Mouse (Mus musculus) adrenal gland, adult (tissue): ENCODE results near the gene Dnajc21.
A peak's percentile ranks its signal among the peaks of the same experiment; 100 is the strongest.

Experiments used
- DNase-seq, 2 experiments: peaks; one replicate each; pipeline ENCODE4 v3.0.0; 2022 to 2023; ENCODE audit warnings: low spot score in 1 of 2; ENCODE audit not compliant: inconsistent age in 2 of 2

Dnajc21 gene

GRCm38 (mm10) chr15:10441493-10441892 is 28.8 kb downstream of the Dnajc21 start:
- peak in 1 of 2 experiments; percentile 60 for DNase-seq

GRCm38 (mm10) chr15:10439963-10440362 is 30.4 kb downstream of the Dnajc21 start:
- DNase-seq = peak; percentile 49 to 86

GRCm38 (mm10) chr15:10436893-10437292 is 33.4 kb downstream of the Dnajc21 start:
- DNase-seq = no peak

DNA sequence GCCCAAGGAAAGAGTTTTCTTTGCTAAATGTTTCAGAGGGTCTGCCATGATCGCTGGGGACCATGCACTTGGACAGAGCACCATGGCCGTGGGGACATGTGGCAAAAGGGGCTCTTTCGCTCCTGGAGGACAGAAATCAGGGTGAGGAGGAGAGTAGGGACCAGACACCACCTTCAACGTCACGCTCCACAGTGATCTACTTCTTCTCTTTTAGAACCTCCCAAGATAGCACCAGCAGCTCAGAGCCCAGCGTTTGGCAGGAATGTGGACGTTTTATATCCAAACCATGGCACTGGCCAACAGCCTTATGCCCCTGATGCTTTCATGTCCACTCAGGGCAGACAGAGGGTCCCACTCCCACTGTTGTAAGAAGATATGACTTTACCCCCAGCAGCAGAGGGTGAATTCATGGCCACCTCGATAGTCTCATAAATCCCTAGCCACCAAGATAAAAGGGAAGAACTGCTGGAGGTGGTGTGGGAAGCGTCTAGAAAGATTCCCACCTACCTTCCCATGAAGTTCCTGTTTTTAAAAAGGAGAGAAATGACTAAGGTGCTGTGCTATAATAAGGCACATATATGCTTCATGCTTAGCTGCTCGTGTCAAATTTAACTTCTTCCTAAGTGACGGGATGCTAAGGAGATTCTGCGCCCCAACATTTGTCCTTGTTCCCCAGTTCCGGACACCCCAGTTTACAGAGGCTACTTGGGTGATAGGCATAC is 43.6 kb downstream of the Dnajc21 start:
- DNase-seq = no peak

DNA sequence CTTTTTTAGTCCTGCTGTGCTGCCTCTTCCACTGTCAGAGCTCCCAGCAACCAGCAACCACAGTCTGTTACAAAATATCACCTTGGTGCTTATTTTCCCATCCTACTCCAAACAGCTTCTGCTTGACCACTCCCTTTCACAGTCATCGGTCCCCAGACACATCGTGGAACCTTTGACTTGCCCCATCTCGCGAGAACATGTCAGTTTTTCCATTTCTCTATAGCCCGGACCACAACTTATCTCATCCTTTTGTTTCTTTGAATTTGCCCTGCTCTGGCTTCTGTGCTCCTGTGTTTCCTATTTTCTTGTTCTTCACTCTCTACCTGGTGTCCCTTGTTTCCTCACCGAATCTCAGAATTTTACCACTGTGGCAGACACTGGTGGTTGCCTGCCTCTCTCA is 44.2 kb downstream of the Dnajc21 start:
- DNase-seq = no peak

DNA sequence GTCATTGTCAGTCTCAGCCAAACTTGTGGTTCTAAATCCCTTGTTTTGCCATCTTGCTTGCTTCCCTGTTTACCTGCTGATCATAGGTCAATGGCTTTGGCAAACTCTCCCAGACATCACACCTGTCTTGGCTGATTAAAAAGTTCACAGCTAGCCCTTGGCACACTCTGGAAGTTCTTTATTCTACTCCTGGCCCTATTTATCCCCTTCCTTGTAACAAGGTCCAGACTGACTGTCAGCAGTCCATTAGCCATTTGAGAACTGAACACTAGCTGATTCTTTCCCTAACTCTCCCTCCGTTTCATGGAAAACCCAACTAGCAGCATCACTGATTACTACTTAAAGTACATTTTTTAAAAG is 48.6 kb downstream of the Dnajc21 start:
- no peak for DNase-seq

- no peak for DNase-seq
These were observed 49.1 kb downstream of the Dnajc21 start for GRCm38 (mm10) chr15:10421138-10421784.

DNA sequence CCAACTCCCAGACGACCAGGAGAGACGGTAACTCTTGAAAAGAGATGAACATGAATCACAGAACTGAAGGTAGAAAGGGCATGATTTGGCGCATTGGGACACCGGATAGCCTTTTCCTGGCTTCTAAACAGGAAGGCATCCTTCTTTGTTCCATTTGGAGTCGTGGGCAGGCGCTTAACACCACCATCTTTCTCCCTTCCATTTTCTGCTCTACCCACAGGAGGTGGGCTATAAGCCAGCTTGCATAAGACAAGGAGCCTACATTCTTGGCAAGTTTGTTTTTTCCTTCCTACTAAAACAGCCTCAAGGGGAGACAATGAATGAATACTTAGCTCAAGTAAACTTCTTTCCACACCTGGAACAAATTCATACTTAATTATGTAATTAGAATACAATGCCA is 56.7 kb downstream of the Dnajc21 start:
- no peak for DNase-seq

- no peak for DNase-seq
These were observed 59.4 kb downstream of the Dnajc21 start for GRCm38 (mm10) chr15:10410881-10411280.

- DNase-seq = no peak
These were observed 60.5 kb downstream of the Dnajc21 start for GRCm38 (mm10) chr15:10409842-10410241.

GRCm38 (mm10) chr15:10400415-10400814 is 69.9 kb downstream of the Dnajc21 start:
- DNase-seq = peak in 1 of 2 experiments; percentile 85

DNA sequence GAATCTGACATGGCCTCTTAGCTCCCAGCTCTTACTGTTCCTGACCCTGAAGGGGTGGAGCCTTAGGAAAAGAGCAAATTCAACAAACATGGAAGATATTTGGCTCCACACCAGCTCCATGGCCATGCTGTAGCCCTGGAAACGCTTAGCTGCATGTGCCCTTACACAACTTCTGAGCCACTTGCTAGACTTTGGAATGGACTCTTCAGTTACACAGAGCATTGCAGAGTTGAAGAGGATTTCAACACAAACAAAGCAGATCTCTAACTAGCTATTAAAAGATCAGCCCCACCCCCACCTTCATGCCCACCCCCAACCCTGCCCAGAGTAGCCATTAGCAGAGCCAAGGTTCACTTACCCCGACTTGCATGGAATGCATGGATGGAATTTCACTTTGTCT is 70.5 kb downstream of the Dnajc21 start:
- DNase-seq = peak; percentile 23 to 70
